Mouse (Mus musculus) heart, embryonic 11.5 days (tissue): Measurements from ENCODE around the gene Dmwd. TPM values are rescaled to one million over a fixed set of nuclear protein-coding genes. Genes with fewer than 3 reads are reported as not detected.
"Not testable (repeated sequence)": the region's sequence is repeated elsewhere in the genome, so short reads cannot be mapped to it uniquely, and the experiment has no call there.

ENCODE experiments used
- ATAC-seq: fragments of 200-750 bp; cut with Nextera tagmentation; replicated peaks from 2 replicates; pipeline ENCODE4 v1.8.0; 2017; ENCODE audit warnings: moderate library complexity; ENCODE audit not compliant: insufficient number of reproducible peaks, low FRiP score, low TSS enrichment
- H3K27ac ChIP-seq: fragments of 300-500 bp; sonication (generic); 2 replicates; pipeline ENCODE4 v1.5.1; 2014; ENCODE audit warnings: mild to moderate bottlenecking, low read depth, low read length
- H3K27me3 ChIP-seq: fragments of 300-500 bp; sonication (generic); 2 replicates; pipeline ENCODE4 v1.6.1; 2014; ENCODE audit warnings: mild to moderate bottlenecking, low read length, mixed read lengths; ENCODE audit not compliant: control insufficient read depth, insufficient read depth
- H3K36me3 ChIP-seq: fragments of 300-500 bp; sonication (generic); 2 replicates; pipeline ENCODE4 v1.6.1; 2014; ENCODE audit warnings: mild to moderate bottlenecking, low read length, moderate library complexity, mixed read lengths; ENCODE audit not compliant: control insufficient read depth, insufficient read depth
- H3K4me1 ChIP-seq: fragments of 300-500 bp; sonication (generic); 2 replicates; pipeline ENCODE4 v1.6.1; 2014; ENCODE audit warnings: low read length; ENCODE audit not compliant: control insufficient read depth, insufficient read depth
- H3K4me2 ChIP-seq: fragments of 300-500 bp; sonication (generic); 2 replicates; pipeline ENCODE4 v1.6.1; 2014; ENCODE audit warnings: mild to moderate bottlenecking, moderate library complexity
- H3K4me3 ChIP-seq: fragments of 300-500 bp; sonication (generic); 2 replicates; pipeline ENCODE4 v1.5.1; 2014; ENCODE audit warnings: low read depth, low read length
- H3K9ac ChIP-seq: fragments of 300-500 bp; sonication (generic); 2 replicates; pipeline ENCODE4 v1.6.1; 2014; ENCODE audit warnings: mild to moderate bottlenecking, low read depth, low read length, moderate library complexity
- H3K9me3 ChIP-seq: fragments of 300-500 bp; sonication (generic); replicated peaks from 2 replicates; pipeline ENCODE4 v1.6.1; 2016; ENCODE audit warnings: low read length; ENCODE audit not compliant: control insufficient read depth
- WGBS: fragments of 180-500 bp; shearing (Covaris S2); extraction: QIAGEN DNeasy Blood & Tissue Kit; methylation state at CpG from one replicate; pipeline ENCODE4 v1.1.7; 2014; ENCODE audit not compliant: insufficient replicate concordance; 5-methylcytosine and 5-hydroxymethylcytosine counted together
- polyA plus RNA-seq: library from polyadenylated mRNA; unstranded; fragments of >200 nt; fragmentation: Nextera tagmentation; extraction: Ambion mirVana; gene quantifications from 2 replicates; pipeline ENCODE4 v1.2.1, GENCODE M21; 2014

Dmwd gene
- polyA plus RNA-seq, 1 experiment from 2014 or later = 15.2 TPM

DNA sequence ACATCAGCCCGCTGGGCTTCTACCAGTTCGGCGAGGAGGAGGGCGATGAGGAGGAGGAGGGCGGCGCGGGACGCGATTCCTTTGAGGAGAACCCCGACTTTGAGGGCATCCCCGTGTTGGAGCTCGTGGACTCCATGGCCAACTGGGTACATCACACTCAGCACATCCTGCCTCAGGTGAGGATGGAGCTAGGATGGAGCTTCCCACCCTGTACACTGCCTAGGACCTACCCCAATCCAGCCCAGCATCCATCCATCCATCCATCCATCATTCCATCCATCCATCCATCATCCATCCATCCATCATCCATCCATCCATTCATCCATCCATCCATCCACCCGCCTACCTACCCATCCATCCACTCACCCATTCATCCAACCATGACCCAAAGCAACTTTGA, 10.1 kb upstream of the Dmwd start:
- 45% methylated on average over 13 of the region's 13 CpGs for WGBS
- Histone ChIP-seq H3K27me3 (peaks cover 39% of the 10 kb centered on the region), H3K4me3 (peak overlapping the region; percentile 3; the same call in 1 of the 2 replicates), H3K9me3 (peaks cover 4% of the 10 kb centered on the region; the same call in 1 of the 2 replicates), H3K27ac (no peak overlapping the region), H3K4me2 (peak overlapping the region; percentile 27; the same call in 1 of the 2 replicates), H3K4me1 (no peaks in the 10 kb centered on the region), H3K36me3 (no peaks in the 10 kb centered on the region), H3K9ac (no peak overlapping the region)
- ATAC-seq = no peak

- Histone ChIP-seq H3K36me3 (no peaks in the 10 kb centered on the region), H3K4me2 (no peak overlapping the region), H3K4me3 (no peak overlapping the region), H3K9me3 (peaks cover 4% of the 10 kb centered on the region; the same call in 1 of the 2 replicates), H3K9ac (no peak overlapping the region), H3K27me3 (peaks cover 39% of the 10 kb centered on the region), H3K4me1 (no peaks in the 10 kb centered on the region), H3K27ac (no peak overlapping the region)
- 39% methylated on average over 14 of the region's 14 CpGs for WGBS
- ATAC-seq = no peak
Measured at GRCm38 (mm10) chr7:19067063-19067462, 9.0 kb upstream of the Dmwd start.

DNA sequence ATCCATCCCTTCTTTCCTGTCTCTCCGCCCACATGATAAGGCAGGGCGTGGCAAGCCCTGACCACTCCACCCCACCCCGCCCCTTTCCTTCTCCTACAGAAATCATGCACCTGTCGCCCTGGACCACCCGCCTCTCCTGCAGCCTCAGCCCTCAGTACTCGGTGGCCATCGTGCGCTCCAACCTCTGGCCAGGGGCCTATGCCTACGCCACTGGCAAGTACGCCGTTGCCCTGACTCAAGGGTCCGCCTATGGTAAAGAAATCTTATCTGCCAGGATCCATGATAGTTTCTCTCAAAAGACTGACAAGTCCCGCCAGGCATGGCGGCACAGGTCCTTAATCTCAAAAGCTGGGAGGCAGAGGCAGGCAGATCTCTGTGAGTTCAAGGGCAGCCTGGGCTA, 8.1 kb upstream of the Dmwd start:
- no peak for ATAC-seq
- H3K9me3 ChIP-seq = peaks cover 4% of the 10 kb centered on the region; the same call in 1 of the 2 replicates
- H3K4me3 ChIP-seq = no peak overlapping the region
- H3K36me3 ChIP-seq = no peaks in the 10 kb centered on the region
- no peak overlapping the region for H3K9ac ChIP-seq
- no peaks in the 10 kb centered on the region for H3K4me1 ChIP-seq
- H3K4me2 ChIP-seq = no peak overlapping the region
- peaks cover 39% of the 10 kb centered on the region for H3K27me3 ChIP-seq
- WGBS = 60% methylated on average over 14 of the region's 14 CpGs
- H3K27ac ChIP-seq = no peak overlapping the region

DNA sequence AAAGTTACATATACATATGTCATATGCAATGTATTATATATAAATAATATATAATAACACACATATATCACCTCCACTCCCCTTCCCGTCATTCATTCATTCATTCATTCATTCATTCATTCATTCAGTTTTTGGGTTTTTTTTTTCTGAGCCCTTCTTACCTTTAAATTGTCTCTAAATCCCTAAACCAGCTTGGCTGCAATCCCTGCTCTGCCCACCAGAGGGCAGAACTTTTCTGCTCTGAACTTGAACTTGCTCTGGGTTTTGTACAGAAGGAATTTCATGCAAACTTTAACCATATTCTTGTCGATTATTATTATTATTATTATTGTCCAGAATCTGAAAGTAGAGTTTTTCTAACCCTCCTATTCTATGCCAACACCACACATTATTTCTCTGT, 7.3 kb upstream of the Dmwd start:
- ATAC-seq = no peak
- H3K9ac ChIP-seq = no peak overlapping the region
- 4% methylated on average over 2 of the region's 2 CpGs for WGBS
- no peak overlapping the region for H3K4me2 ChIP-seq
- H3K4me1 ChIP-seq = no peaks in the 10 kb centered on the region
- H3K27ac ChIP-seq = no peak overlapping the region
- peaks cover 4% of the 10 kb centered on the region; the same call in 1 of the 2 replicates for H3K9me3 ChIP-seq
- no peak overlapping the region for H3K4me3 ChIP-seq
- no peaks in the 10 kb centered on the region for H3K36me3 ChIP-seq
- peaks cover 36% of the 10 kb centered on the region for H3K27me3 ChIP-seq

DNA sequence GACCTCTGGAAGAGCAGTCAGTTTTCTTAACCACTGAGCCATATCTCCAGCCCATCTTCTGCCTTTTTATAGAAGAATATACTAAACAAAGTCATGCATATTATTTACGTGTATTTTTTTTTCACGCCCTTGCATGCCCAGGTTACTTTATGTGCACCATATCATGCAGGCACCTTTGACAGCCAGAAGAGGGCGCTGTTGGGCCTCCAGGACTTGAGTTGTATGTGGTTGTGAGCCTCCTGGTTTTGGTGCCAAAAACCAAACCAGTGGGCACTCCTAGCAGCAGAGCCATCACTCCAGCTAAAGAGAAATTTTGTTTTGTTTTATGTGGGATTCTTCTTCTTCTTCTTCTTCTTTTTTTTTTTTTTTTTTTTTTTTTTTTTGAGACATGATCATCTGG, 6.5 kb upstream of the Dmwd start:
- no peaks in the 10 kb centered on the region for H3K36me3 ChIP-seq
- no peak for ATAC-seq
- no peak overlapping the region for H3K4me2 ChIP-seq
- WGBS = 47% methylated on average over 3 of the region's 3 CpGs
- no peak overlapping the region for H3K9ac ChIP-seq
- H3K4me1 ChIP-seq = no peaks in the 10 kb centered on the region
- H3K9me3 ChIP-seq = peaks cover 4% of the 10 kb centered on the region; the same call in 1 of the 2 replicates
- H3K27ac ChIP-seq = no peak overlapping the region
- H3K27me3 ChIP-seq = peaks cover 30% of the 10 kb centered on the region
- H3K4me3 ChIP-seq = no peak overlapping the region

- H3K4me3 ChIP-seq, H3K9ac ChIP-seq, ATAC-seq, H3K4me2 ChIP-seq, H3K4me1 ChIP-seq, H3K9me3 ChIP-seq, H3K36me3 ChIP-seq, H3K27ac ChIP-seq: not testable (repeated sequence)
- H3K27me3 ChIP-seq = peaks cover 15% of the 10 kb centered on the region
- WGBS = 48% methylated on average over 3 of the region's 3 CpGs
Measured at GRCm38 (mm10) chr7:19071024-19071423, 5.0 kb upstream of the Dmwd start.

DNA sequence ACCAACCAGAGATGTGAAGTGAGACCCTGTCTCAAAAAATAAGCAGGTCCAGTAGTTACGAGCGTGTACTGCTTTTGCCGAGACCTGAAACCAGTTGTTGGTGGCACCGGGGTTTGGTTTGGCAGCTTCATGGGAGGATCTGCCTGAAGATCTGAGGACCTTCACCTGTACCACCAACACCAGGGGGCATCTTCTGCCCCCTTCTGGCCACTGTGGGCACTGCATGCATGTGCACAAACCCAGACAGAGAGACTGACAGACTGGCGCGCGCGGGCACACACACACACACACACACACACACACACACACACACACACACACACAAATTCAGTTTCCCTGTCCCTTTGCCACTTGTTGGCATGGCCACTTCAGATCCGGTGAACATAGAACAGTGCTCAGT, 2.5 kb upstream of the Dmwd start:
- Histone ChIP-seq H3K9me3 (no peaks in the 10 kb centered on the region), H3K27me3 (no peaks in the 10 kb centered on the region), H3K4me3 (no peak overlapping the region), H3K27ac (no peak overlapping the region), H3K9ac (no peak overlapping the region), H3K36me3 (peaks cover 4% of the 10 kb centered on the region; the same call in 1 of the 2 replicates), H3K4me2 (no peak overlapping the region), H3K4me1 (peaks cover 15% of the 10 kb centered on the region)
- no peak for ATAC-seq
- WGBS = 73% methylated on average over 9 of the region's 9 CpGs

DNA sequence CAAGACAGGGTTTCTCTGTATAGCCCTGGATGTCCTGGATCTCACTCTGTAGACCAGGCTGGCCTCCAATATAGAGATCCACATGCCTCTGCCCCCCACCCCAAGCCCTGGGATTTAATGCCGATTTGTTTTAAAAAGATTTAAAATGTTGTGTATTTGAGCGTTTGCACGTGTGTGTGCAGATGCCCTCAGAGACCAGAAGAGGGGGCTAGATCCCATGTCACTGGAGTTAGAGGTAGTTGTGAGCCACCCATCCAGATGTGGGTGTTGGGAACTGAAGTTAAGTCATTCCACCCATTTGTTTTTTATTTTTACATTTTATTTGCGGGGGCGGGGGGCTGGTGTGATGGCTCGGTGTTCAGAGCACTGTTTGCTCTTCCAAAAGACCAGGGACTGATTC, 1.5 kb upstream of the Dmwd start:
- ATAC-seq = no peak
- Histone ChIP-seq H3K9me3 (no peaks in the 10 kb centered on the region), H3K9ac (no peak overlapping the region), H3K4me3 (no peak overlapping the region), H3K36me3 (peaks cover 10% of the 10 kb centered on the region; the same call in 1 of the 2 replicates), H3K4me2 (no peak overlapping the region), H3K4me1 (peaks cover 15% of the 10 kb centered on the region), H3K27me3 (no peaks in the 10 kb centered on the region), H3K27ac (no peak overlapping the region)
- 91% methylated on average over 6 of the region's 6 CpGs for WGBS

DNA sequence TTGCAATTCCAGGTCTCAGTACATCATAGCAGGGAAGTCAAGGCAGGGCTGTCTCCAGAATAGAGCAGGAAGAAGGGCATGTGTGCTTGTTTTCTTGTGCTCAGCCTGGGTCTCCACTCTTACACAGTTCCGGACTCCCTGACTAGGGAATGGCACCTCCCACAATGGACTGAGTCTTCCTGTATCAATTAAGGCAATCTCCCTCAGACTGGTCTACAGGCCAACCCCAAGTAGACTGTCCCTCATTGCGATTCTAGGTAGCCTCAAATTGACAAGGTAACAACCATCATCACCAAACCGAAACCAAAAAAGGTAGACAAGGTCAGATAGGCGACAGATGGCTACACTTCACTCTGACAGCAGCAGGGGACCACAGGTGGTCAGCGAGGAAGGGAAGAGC, 796 bp upstream of the Dmwd start:
- no peaks in the 10 kb centered on the region for H3K9me3 ChIP-seq
- H3K36me3 ChIP-seq = peaks cover 13% of the 10 kb centered on the region
- H3K27ac ChIP-seq = no peak overlapping the region
- H3K27me3 ChIP-seq = no peaks in the 10 kb centered on the region
- H3K4me2 ChIP-seq = peak overlapping the region; percentile 94
- no peak for ATAC-seq
- H3K4me1 ChIP-seq = peaks cover 15% of the 10 kb centered on the region
- 0 out of 2 replicates have a peak overlapping the region, but pooled peaks have one; percentile 11 for H3K9ac ChIP-seq
- 53% methylated on average over 5 of the region's 5 CpGs for WGBS
- peak overlapping the region; percentile 97 for H3K4me3 ChIP-seq
